Mouse (Mus musculus) hindbrain, embryonic 13.5 days (tissue): ENCODE measurements around the gene Vasn. TPM values are rescaled to one million over a fixed set of nuclear protein-coding genes. Genes with fewer than 3 reads are reported as not detected.
A peak's percentile ranks its signal among the peaks of the same experiment; 100 is the strongest.
"Not testable (repeated sequence)": the region's sequence is repeated elsewhere in the genome, so short reads cannot be mapped to it uniquely, and the experiment has no call there.

Source experiments
- ATAC-seq: fragments of 200-750 bp; cut with Nextera tagmentation; 2 replicates; pipeline ENCODE4 v1.8.0; 2017; ENCODE audit warnings: moderate TSS enrichment; ENCODE audit not compliant: low FRiP score
- H3K27ac ChIP-seq: fragments of 300-500 bp; sonication (generic); 2 replicates; pipeline ENCODE4 v1.5.1; 2015; ENCODE audit warnings: inconsistent platforms, mild to moderate bottlenecking, moderate library complexity
- H3K27me3 ChIP-seq: fragments of 300-500 bp; sonication (generic); 2 replicates; pipeline ENCODE4 v1.6.1; 2015; ENCODE audit warnings: mild to moderate bottlenecking, inconsistent platforms
- H3K36me3 ChIP-seq: fragments of 300-500 bp; sonication (generic); 2 replicates; pipeline ENCODE4 v1.6.1; 2015; ENCODE audit warnings: mild to moderate bottlenecking, inconsistent platforms
- H3K4me1 ChIP-seq: fragments of 300-500 bp; sonication (generic); replicated peaks from 2 replicates; pipeline ENCODE4 v1.6.1; 2015; ENCODE audit warnings: inconsistent platforms
- H3K4me2 ChIP-seq: fragments of 300-500 bp; sonication (generic); 2 replicates; pipeline ENCODE4 v1.6.1; 2015; ENCODE audit warnings: inconsistent platforms, mild to moderate bottlenecking, moderate library complexity
- H3K4me3 ChIP-seq: fragments of 300-500 bp; sonication (generic); 2 replicates; pipeline ENCODE4 v1.5.1; 2015; ENCODE audit warnings: mild to moderate bottlenecking, inconsistent platforms
- H3K9ac ChIP-seq: fragments of 300-500 bp; sonication (generic); 2 replicates; pipeline ENCODE4 v1.6.1; 2015; ENCODE audit warnings: mild to moderate bottlenecking, inconsistent platforms
- H3K9me3 ChIP-seq: fragments of 300-500 bp; sonication (generic); 2 replicates; pipeline ENCODE4 v1.6.1; 2016; ENCODE audit warnings: inconsistent platforms
- WGBS: fragments of 180-500 bp; shearing (Covaris S2); methylation state at CpG from one replicate; pipeline ENCODE4 v1.1.7; 2015; 5-methylcytosine and 5-hydroxymethylcytosine counted together
- polyA plus RNA-seq: library from polyadenylated mRNA; unstranded; fragments of >200 nt; fragmentation: Nextera tagmentation; extraction: Ambion mirVana; gene quantifications from 2 replicates; pipeline ENCODE4 v1.2.1, GENCODE M21; 2015

Gene Vasn
- polyA plus RNA-seq, 1 experiment from 2014 or later = 6.3 TPM

GRCm38 (mm10) chr16:4683193-4683580, 43.4 kb downstream of the Vasn start:
- Histone ChIP-seq H3K27me3 (no peaks in the 10 kb centered on the region), H3K27ac (peak overlapping the region; percentile 78), H3K9ac (peak overlapping the region; percentile 95), H3K4me2 (peak overlapping the region; percentile 93), H3K4me1 (peaks cover 31% of the 10 kb centered on the region), H3K9me3 (no peaks in the 10 kb centered on the region), H3K4me3 (peak overlapping the region; percentile 94), H3K36me3 (peaks cover 12% of the 10 kb centered on the region)
- no peak for ATAC-seq
- WGBS = 35% methylated on average over 9 of the region's 9 CpGs

GRCm38 (mm10) chr16:4683581-4684456, 44.1 kb downstream of the Vasn start:
- peaks cover 25% of the 10 kb centered on the region for H3K4me1 ChIP-seq
- peaks cover 15% of the 10 kb centered on the region for H3K36me3 ChIP-seq
- H3K9ac ChIP-seq = peak overlapping the region; percentile 95
- H3K27me3 ChIP-seq = no peaks in the 10 kb centered on the region
- WGBS = under 1% methylated on average over 54 of the region's 54 CpGs
- H3K4me3 ChIP-seq = peak overlapping the region; percentile 94
- peak overlapping the region; percentile 93 for H3K4me2 ChIP-seq
- H3K9me3 ChIP-seq = no peaks in the 10 kb centered on the region
- peak; percentile 87 for ATAC-seq
- peak overlapping the region; percentile 78 for H3K27ac ChIP-seq

GRCm38 (mm10) chr16:4684457-4684791, 44.7 kb downstream of the Vasn start:
- Histone ChIP-seq H3K36me3 (peaks cover 21% of the 10 kb centered on the region), H3K27ac (peak overlapping the region; percentile 78), H3K9ac (peak overlapping the region; percentile 95), H3K4me2 (peak overlapping the region; percentile 93), H3K27me3 (no peaks in the 10 kb centered on the region), H3K4me3 (peak overlapping the region; percentile 94), H3K4me1 (peaks cover 20% of the 10 kb centered on the region), H3K9me3 (no peaks in the 10 kb centered on the region)
- ATAC-seq = no peak
- 2% methylated on average over 9 of the region's 9 CpGs for WGBS

- H3K27ac ChIP-seq, H3K9me3 ChIP-seq, H3K4me3 ChIP-seq, H3K27me3 ChIP-seq, H3K4me2 ChIP-seq, ATAC-seq, H3K9ac ChIP-seq: not testable (repeated sequence)
- Histone ChIP-seq H3K36me3 (peaks cover 68% of the 10 kb centered on the region), H3K4me1 (peaks cover 13% of the 10 kb centered on the region)
- WGBS = 98% methylated on average over 4 of the region's 4 CpGs
Measured at GRCm38 (mm10) chr16:4689371-4689770, 49.6 kb downstream of the Vasn start.

Other genes with a start within 250 kb of the Vasn start
- 2.6 and 2.8 TPM in 2 replicates for gene Adcy9, start 219.4 kb upstream of the Vasn start, polyA plus RNA-seq
- gene Srl, start 98.1 kb upstream of the Vasn start, polyA plus RNA-seq = 24.6 and 27.0 TPM in 2 replicates
- 9.6 and 10.0 TPM in 2 replicates for gene Tfap4, start 80.1 kb upstream of the Vasn start, polyA plus RNA-seq
- gene Glis2, start 45.2 kb upstream of the Vasn start, polyA plus RNA-seq = 21.8 and 22.5 TPM in 2 replicates
- gene Pam16, start 15.0 kb upstream of the Vasn start, polyA plus RNA-seq = 169 and 188 TPM in 2 replicates
- 52.7 and 54.8 TPM in 2 replicates for gene Dnaja3, start within 50 bp of the Vasn start, polyA plus RNA-seq
- gene Coro7, start 39.8 kb downstream of the Vasn start, polyA plus RNA-seq = 29.1 and 30.7 TPM in 2 replicates
- gene Nmral1, start 79.4 kb downstream of the Vasn start, polyA plus RNA-seq = 65.1 and 71.7 TPM in 2 replicates
- 94.6 and 96.7 TPM in 2 replicates for gene Hmox2, start 86.4 kb downstream of the Vasn start, polyA plus RNA-seq
- gene Cdip1, start 150.4 kb downstream of the Vasn start, polyA plus RNA-seq = 111 and 116 TPM in 2 replicates
- gene 4930562C15Rik, start 195.5 kb downstream of the Vasn start, polyA plus RNA-seq = 0.65 TPM in 2 replicates
- gene Ubald1, start 240.4 kb downstream of the Vasn start, polyA plus RNA-seq = 53.7 and 54.1 TPM in 2 replicates
- 107 and 115 TPM in 2 replicates for gene Mgrn1, start 246.3 kb downstream of the Vasn start, polyA plus RNA-seq